Mouse (Mus musculus) myocyte (in vitro differentiated cells): Measurements from ENCODE around the gene Tlk2. TPM values are rescaled to one million over a fixed set of nuclear protein-coding genes. Genes with fewer than 3 reads are reported as not detected.
A peak's percentile ranks its signal among the peaks of the same experiment; 100 is the strongest.

ENCODE experiments used
- H3K27me3 ChIP-seq: one replicate; pipeline ENCODE4 v1.6.1; 2011; ENCODE audit not compliant: control insufficient read depth, insufficient read depth, insufficient read length
- H3K36me3 ChIP-seq: one replicate; pipeline ENCODE4 v1.6.1; 2011; ENCODE audit not compliant: control insufficient read depth, insufficient read depth
- H3K4me2 ChIP-seq: one replicate; pipeline ENCODE4 v1.6.1; 2011; ENCODE audit warnings: low read depth, control low read depth
- H3K4me3 ChIP-seq: one replicate; pipeline ENCODE4 v1.5.1; 2011; ENCODE audit warnings: mild to moderate bottlenecking, control low read depth, moderate library complexity
- H3K79me2 ChIP-seq: one replicate; pipeline ENCODE4 v1.6.1; 2011; ENCODE audit not compliant: control insufficient read depth, insufficient read depth
- H3ac ChIP-seq: one replicate; pipeline ENCODE4 v1.6.1; 2011; ENCODE audit not compliant: control insufficient read depth, insufficient read length
- CEBPB ChIP-seq: IDR thresholded peaks from 2 replicates; pipeline ENCODE4 v1.6.1; 2011; ENCODE audit warnings: mild to moderate bottlenecking, moderate library complexity; ENCODE audit not compliant: poor library complexity, insufficient read depth, severe bottlenecking
- E2F4 ChIP-seq: IDR thresholded peaks from one replicate; pipeline ENCODE4 v1.6.1; 2011; ENCODE audit warnings: mild to moderate bottlenecking, control low read depth, moderate library complexity; ENCODE audit not compliant: insufficient read depth
- MAX ChIP-seq: IDR thresholded peaks from one replicate; pipeline ENCODE4 v1.6.1; 2011; ENCODE audit warnings: low read depth, mild to moderate bottlenecking, control low read depth
- MYOD1 ChIP-seq, 3 experiments: IDR thresholded peaks; one replicate each; pipeline ENCODE4 v1.6.1; 2011; ENCODE audit warnings: control low read depth in 2 of 3, low read depth in 2 of 3, mild to moderate bottlenecking in 2 of 3, moderate library complexity in 1 of 3; ENCODE audit not compliant: insufficient read length in 2 of 3, control insufficient read depth in 1 of 3
- MYOG ChIP-seq, 3 experiments: IDR thresholded peaks; one replicate each; pipeline ENCODE4 v1.6.1; 2011; ENCODE audit warnings: control low read depth in 2 of 3, low read depth in 2 of 3, mild to moderate bottlenecking in 2 of 3; ENCODE audit not compliant: insufficient read length in 2 of 3, control insufficient read depth in 1 of 3, insufficient read depth in 1 of 3
- POLR2A ChIP-seq: IDR thresholded peaks from one replicate; pipeline ENCODE4 v1.6.1; 2011; ENCODE audit warnings: low read depth, mild to moderate bottlenecking, control low read depth, moderate library complexity; ENCODE audit not compliant: insufficient read length
- POLR2AphosphoS2 ChIP-seq: IDR thresholded peaks from one replicate; pipeline ENCODE4 v1.6.1; 2011; ENCODE audit warnings: low read depth, control low read depth; ENCODE audit not compliant: insufficient read length
- REST ChIP-seq: IDR thresholded peaks from one replicate; pipeline ENCODE4 v1.6.1; 2011; ENCODE audit warnings: mild to moderate bottlenecking, control low read depth, moderate library complexity; ENCODE audit not compliant: insufficient read depth, insufficient read length
- SRF ChIP-seq: IDR thresholded peaks from one replicate; pipeline ENCODE4 v1.6.1; 2011; ENCODE audit warnings: low read depth; ENCODE audit not compliant: control insufficient read depth, insufficient read length
- TCF12 ChIP-seq: IDR thresholded peaks from one replicate; pipeline ENCODE4 v1.6.1; 2011; ENCODE audit warnings: mild to moderate bottlenecking, control low read depth; ENCODE audit not compliant: poor library complexity, insufficient read depth, severe bottlenecking
- TCF3 ChIP-seq: IDR thresholded peaks from one replicate; pipeline ENCODE4 v1.6.1; 2011; ENCODE audit warnings: low read depth, control low read depth; ENCODE audit not compliant: insufficient read length
- USF1 ChIP-seq: IDR thresholded peaks from one replicate; pipeline ENCODE4 v1.6.1; 2011; ENCODE audit warnings: low read depth, mild to moderate bottlenecking, control low read depth, moderate library complexity
- polyA plus RNA-seq: library from polyadenylated mRNA; unstranded; fragments of >200 nt; fragmentation: generic; extraction: Trizol; gene quantifications from one replicate; pipeline ENCODE4 v1.2.1, GENCODE M21; 2012; ENCODE audit warnings: missing spikeins

The Tlk2 gene
- polyA plus RNA-seq, 1 experiment = 26.8 TPM

DNA sequence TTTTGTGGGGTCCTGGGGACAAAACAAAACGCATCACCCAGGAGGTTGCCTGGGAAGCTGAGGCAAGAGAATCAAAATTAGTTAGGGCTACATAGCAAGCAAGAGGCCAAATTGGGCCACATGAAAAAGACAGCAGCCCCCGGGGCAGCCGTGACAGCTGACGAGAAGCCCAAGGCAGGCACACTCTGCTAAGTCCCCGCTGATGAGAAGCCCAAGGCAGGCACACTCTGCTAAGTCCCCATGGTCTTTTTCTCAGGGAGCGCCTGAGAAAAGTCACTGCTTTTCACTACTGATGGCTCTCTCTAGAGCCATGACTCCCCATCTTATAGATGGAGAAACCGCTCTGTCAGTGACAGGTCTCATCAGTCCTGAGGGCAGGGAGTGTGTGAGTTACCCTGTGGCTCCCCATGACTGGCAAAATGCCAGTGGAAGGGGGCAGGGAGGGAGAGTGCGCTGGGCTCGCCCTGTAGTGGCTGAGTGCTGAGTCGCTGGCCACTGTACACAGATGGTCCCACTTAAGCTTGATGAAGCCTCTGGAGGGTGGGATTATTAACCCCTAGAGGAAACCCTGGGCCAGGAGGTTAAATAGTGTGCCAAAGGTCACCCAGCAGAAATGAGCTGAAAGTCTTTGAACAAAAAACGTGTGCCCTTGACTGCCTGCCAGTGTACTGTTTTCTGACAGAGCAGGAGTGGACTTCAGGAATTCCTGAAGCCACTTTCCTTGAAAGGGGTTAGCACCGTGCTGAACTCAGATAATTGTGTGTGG, 25.4 kb upstream of the Tlk2 start:
- H3K36me3 ChIP-seq = no peaks in the 10 kb centered on the region
- no peaks in the 10 kb centered on the region for H3K27me3 ChIP-seq
- no peak overlapping the region for H3K4me3 ChIP-seq
- H3ac ChIP-seq = no peak overlapping the region
- no peaks in the 10 kb centered on the region for H3K79me2 ChIP-seq
- peak overlapping the region; percentile 44 for H3K4me2 ChIP-seq
- TF ChIP-seq TCF12 (no peak), TCF3 (no peak), REST (no peak), CEBPB (no peak), POLR2AphosphoS2 (no peak), MYOD1 (IDR thresholded peaks at IDR 0.05; ENCODE audit: control insufficient read depth in 1 of 3, insufficient read length in 2 of 3, low read depth in 2 of 3) (no peak), SRF (no peak), MAX (no peak), POLR2A (no peak), USF1 (no peak), E2F4 (no peak), MYOG (IDR thresholded peaks at IDR 0.05; ENCODE audit: control insufficient read depth in 1 of 3, insufficient read depth in 1 of 3, insufficient read length in 2 of 3, low read depth in 2 of 3) (no peak)

DNA sequence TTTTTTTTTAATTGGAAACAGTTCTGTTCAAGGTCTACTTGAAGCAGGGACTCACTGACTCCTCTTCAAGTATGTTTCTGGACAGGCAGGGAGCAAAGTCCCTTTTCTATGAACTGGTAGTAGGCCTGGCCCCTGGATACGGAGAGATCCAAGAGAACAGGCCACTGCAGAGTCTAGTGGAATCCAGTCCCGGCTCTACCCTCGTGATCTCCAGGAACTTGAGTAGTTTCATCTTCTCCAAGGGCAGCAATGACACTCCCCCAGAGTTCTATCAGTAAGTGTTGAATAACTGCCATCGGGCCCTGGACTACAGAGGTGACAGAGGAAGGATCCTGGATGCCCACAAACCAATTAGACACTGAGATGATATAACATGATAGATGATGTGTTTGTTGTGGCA, 22.7 kb upstream of the Tlk2 start:
- no peak overlapping the region for H3K4me2 ChIP-seq
- no peak overlapping the region for H3K4me3 ChIP-seq
- H3ac ChIP-seq = no peak overlapping the region
- TF ChIP-seq USF1 (no peak), CEBPB (no peak), TCF3 (no peak), MYOD1 (IDR thresholded peaks at IDR 0.05; ENCODE audit: control insufficient read depth in 1 of 3, insufficient read length in 2 of 3, low read depth in 2 of 3) (no peak), POLR2A (no peak), TCF12 (no peak)
- H3K36me3 ChIP-seq = no peaks in the 10 kb centered on the region
- H3K27me3 ChIP-seq = no peaks in the 10 kb centered on the region
- no peaks in the 10 kb centered on the region for H3K79me2 ChIP-seq

DNA sequence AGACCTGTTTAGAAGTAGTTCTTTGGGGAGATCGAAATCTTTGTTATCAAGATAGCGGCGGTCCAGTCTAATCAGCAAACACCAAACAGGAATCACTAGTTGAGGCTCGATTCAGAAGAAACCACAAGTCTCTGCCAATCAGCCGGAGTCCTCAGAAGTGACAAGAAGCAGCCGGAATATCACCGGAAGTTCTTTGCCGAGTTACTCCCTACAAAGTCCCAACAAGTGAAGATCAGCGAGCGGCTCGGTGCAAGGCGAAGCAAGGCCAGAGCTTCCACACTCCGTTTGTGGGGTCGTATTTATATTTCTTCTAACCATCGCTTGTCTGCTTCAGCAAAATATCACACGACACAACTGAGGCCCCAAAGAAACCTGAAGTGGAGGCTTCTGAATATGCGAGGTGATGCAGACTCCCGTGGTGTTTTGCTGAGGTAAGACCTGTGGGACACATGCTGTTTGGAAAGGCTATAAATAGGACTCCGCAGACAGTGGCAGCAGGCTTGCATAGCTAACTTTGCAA, 21.8 kb upstream of the Tlk2 start:
- H3K4me3 ChIP-seq = no peak overlapping the region
- TF ChIP-seq MYOD1 (IDR thresholded peaks at IDR 0.05; ENCODE audit: control insufficient read depth in 1 of 3, insufficient read length in 2 of 3, low read depth in 2 of 3) = no peak
- no peak for TF ChIP-seq TCF12
- no peak for TF ChIP-seq POLR2A
- no peak for TF ChIP-seq CEBPB
- no peak for TF ChIP-seq MYOG (IDR thresholded peaks at IDR 0.05; ENCODE audit: control insufficient read depth in 1 of 3, insufficient read depth in 1 of 3, insufficient read length in 2 of 3, low read depth in 2 of 3)
- TF ChIP-seq USF1 = no peak
- TF ChIP-seq POLR2AphosphoS2 = no peak
- no peak for TF ChIP-seq MAX
- no peak overlapping the region for H3K4me2 ChIP-seq
- H3K36me3 ChIP-seq = no peaks in the 10 kb centered on the region
- no peaks in the 10 kb centered on the region for H3K79me2 ChIP-seq
- H3ac ChIP-seq = no peak overlapping the region
- no peaks in the 10 kb centered on the region for H3K27me3 ChIP-seq

DNA sequence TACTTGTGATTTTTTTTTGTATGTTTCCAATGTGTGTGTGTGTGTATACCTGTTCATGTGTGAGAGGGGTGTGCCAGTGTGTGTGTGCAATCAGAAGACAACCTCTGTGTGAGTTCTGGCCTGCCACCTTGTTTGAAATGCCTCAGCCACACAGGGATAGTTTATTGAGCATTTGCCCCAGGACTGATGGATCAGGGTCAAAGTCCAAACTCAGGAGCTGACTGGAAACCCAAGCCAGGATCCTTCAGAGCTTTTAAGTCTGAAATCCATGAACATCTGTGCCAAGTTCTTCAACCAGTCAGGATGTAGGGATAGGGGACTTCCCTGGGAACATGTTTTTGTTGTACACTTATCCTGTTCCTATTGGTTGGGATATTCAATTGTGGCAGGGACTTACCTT, 20.6 kb upstream of the Tlk2 start:
- no peaks in the 10 kb centered on the region for H3K36me3 ChIP-seq
- H3K79me2 ChIP-seq = no peaks in the 10 kb centered on the region
- no peak overlapping the region for H3K4me3 ChIP-seq
- H3K4me2 ChIP-seq = no peak overlapping the region
- no peak for TF ChIP-seq MYOG (IDR thresholded peaks at IDR 0.05; ENCODE audit: control insufficient read depth in 1 of 3, insufficient read depth in 1 of 3, insufficient read length in 2 of 3, low read depth in 2 of 3)
- TF ChIP-seq E2F4 = no peak
- TF ChIP-seq POLR2AphosphoS2 = no peak
- no peak for TF ChIP-seq TCF3
- no peak for TF ChIP-seq POLR2A
- no peak for TF ChIP-seq TCF12
- TF ChIP-seq MYOD1 (IDR thresholded peaks at IDR 0.05; ENCODE audit: control insufficient read depth in 1 of 3, insufficient read length in 2 of 3, low read depth in 2 of 3) = no peak
- no peak for TF ChIP-seq CEBPB
- H3K27me3 ChIP-seq = no peaks in the 10 kb centered on the region
- no peak overlapping the region for H3ac ChIP-seq

DNA sequence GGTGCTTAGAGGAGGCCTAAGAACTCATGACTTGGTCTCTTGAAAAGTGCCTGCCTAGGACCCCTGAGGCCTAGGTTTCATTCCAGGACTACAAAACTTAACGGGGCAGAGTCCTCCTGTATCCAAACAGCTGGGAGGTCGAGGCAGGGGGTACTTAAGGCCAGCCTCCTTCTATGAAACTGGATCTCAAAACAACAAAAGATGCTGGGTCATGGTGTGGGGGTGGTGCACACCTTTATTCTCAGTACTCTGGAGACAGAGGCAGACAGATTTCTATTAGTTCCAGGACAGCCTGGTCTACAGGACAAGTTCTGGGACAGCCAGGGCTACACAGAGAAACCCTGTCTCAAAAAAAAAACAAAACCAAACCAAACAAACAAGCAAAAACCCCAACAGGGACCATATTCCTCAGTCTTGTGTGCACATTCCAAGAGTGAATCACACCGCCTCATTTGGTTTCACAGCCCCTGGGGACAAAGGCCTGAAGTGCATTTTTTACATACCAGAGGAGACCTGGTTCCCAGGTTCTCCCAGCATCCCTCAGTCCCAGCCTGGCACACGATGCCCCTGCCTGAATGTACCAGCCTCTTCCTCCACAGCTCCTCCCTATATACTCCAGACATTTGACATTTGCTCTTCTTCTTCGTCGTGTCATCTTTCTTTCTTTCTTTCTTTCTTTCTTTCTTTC, 18.8 kb upstream of the Tlk2 start:
- Histone ChIP-seq H3K27me3 (no peaks in the 10 kb centered on the region), H3K79me2 (no peaks in the 10 kb centered on the region), H3K4me3 (no peak overlapping the region), H3K36me3 (no peaks in the 10 kb centered on the region), H3K4me2 (no peak overlapping the region), H3ac (no peak overlapping the region)
- no peak for TF ChIP-seq POLR2AphosphoS2
- no peak for TF ChIP-seq CEBPB
- TF ChIP-seq MYOG (IDR thresholded peaks at IDR 0.05; ENCODE audit: control insufficient read depth in 1 of 3, insufficient read depth in 1 of 3, insufficient read length in 2 of 3, low read depth in 2 of 3) = no peak
